23 mouse cellular contexts compared by ENCODE assay signal in genomic region chr4:83053206-83053605, GRCm38 (mm10). TPM values are rescaled to one million over a fixed set of nuclear protein-coding genes. Genes with fewer than 3 reads are reported as not detected.
DNase-seq lines count a peak whose midpoint lies in the region; ATAC-seq and TF ChIP-seq lines count a peak whose summit lies in the region.
"Had no signal": no experiment of that assay in that cellular context is flagged by ENCODE, and none has a peak within 500 bp of the region (broad histone marks: within the 10 kb centered on the region; RNA-seq: fewer than 3 reads in every experiment).

No protein-coding gene starts in this region.

- H3K27ac ChIP-seq in stomach, embryonic 14.5 days (ENCODE audit: low read length) = no peak overlapping the region
- H3K27ac ChIP-seq in stomach, postnatal 0 days (replicated peaks) = no peak overlapping the region
- H3K27ac ChIP-seq: forebrain, embryonic 12.5 days; hindbrain, embryonic 13.5 days had no signal

- peak overlapping the region; percentile 41; the same call in 1 of the 2 replicates for H3K4me2 ChIP-seq in stomach, embryonic 14.5 days (replicated peaks; ENCODE audit: low read depth, low read length)
- H3K4me2 ChIP-seq in stomach, postnatal 0 days (replicated peaks; ENCODE audit: low read depth) = no peak overlapping the region

- H3K27me3 ChIP-seq in stomach, embryonic 14.5 days (ENCODE audit: control insufficient read depth, insufficient read depth, low read length) = no peaks in the 10 kb centered on the region
- H3K27me3 ChIP-seq in stomach, postnatal 0 days (ENCODE audit: control insufficient read depth, insufficient read depth, low read length) = no peaks in the 10 kb centered on the region
- H3K27me3 ChIP-seq: embryonic facial prominence, embryonic 15.5 days; intestine, embryonic 15.5 days had no signal

- H3K9me3 ChIP-seq in stomach, embryonic 14.5 days (ENCODE audit: control insufficient read depth, low read depth, low read length) = no peaks in the 10 kb centered on the region
- no peaks in the 10 kb centered on the region for H3K9me3 ChIP-seq in stomach, postnatal 0 days (ENCODE audit: control insufficient read depth, low read length)
- H3K9me3 ChIP-seq: embryonic facial prominence, embryonic 15.5 days; forebrain, embryonic 12.5 days; hindbrain, embryonic 13.5 days; intestine, embryonic 15.5 days had no signal

- H3K4me3 ChIP-seq in stomach, embryonic 14.5 days (ENCODE audit: low read depth, low read length) = no peak overlapping the region
- no peak overlapping the region for H3K4me3 ChIP-seq in stomach, postnatal 0 days (ENCODE audit: low read depth, low read length)
- H3K4me3 ChIP-seq: forebrain, embryonic 12.5 days had no signal

- H3K4me1 ChIP-seq in stomach, embryonic 14.5 days (ENCODE audit: control insufficient read depth, insufficient read depth, low read length) = 0 out of 2 replicates have a peak, but pooled peaks cover 10% of the 10 kb centered on the region
- no peaks in the 10 kb centered on the region; the same call in 1 of the 2 replicates for H3K4me1 ChIP-seq in stomach, postnatal 0 days (replicated peaks; ENCODE audit: control insufficient read depth, insufficient read depth)

- TF ChIP-seq CTCF in stomach, postnatal 0 days (IDR thresholded peaks at IDR 0.05; ENCODE audit: low read depth) = no peak

- no peaks in the 10 kb centered on the region for H3K36me3 ChIP-seq in stomach, embryonic 14.5 days (ENCODE audit: control insufficient read depth, insufficient read depth, low read length)
- H3K36me3 ChIP-seq in stomach, postnatal 0 days (ENCODE audit: control insufficient read depth, insufficient read depth, low read length) = no peaks in the 10 kb centered on the region
- H3K36me3 ChIP-seq: embryonic facial prominence, embryonic 15.5 days; forebrain, embryonic 12.5 days; hindbrain, embryonic 13.5 days; intestine, embryonic 15.5 days had no signal

- no peak for TF ChIP-seq EP300 in stomach, postnatal 0 days (optimal IDR thresholded peaks at IDR 0.05)

- peak; percentile 62 for DNase-seq in heart, adult 11 months
- no peak for DNase-seq in heart, postnatal 4 days
- DNase-seq in stomach, postnatal 0 days (ENCODE audit: low spot score) = no peak
- DNase-seq in ovary, postnatal 14 days (ENCODE audit: low spot score) = no peak
- DNase-seq in thymus, postnatal 0 days (ENCODE audit: low spot score) = no peak
- DNase-seq: adrenal gland, adult 8-10 months; adrenal gland, postnatal 25 days; cerebellum, adult 18-20 months; cerebellum, adult 9-10 months; cerebellum, postnatal 14 days; gastrocnemius, postnatal 10 days; gastrocnemius, postnatal 36 days had no signal

- no peak for ATAC-seq in stomach, embryonic 14.5 days (ENCODE audit: insufficient number of reproducible peaks, insufficient read depth, low FRiP score, low read depth)
- no peak for ATAC-seq in stomach, postnatal 0 days (ENCODE audit: low FRiP score, low TSS enrichment)
- ATAC-seq in hematopoietic stem cell, adult 5-6 weeks (replicated peaks in 1 of 2; ENCODE audit: insufficient read depth in 1 of 2, low FRiP score in 2 of 2, low TSS enrichment in 1 of 2, low read depth in 1 of 2, poor library complexity in 2 of 2, severe bottlenecking in 2 of 2) = peak; percentile 46 to 72; a peak in 2 of 4 replicates
- ATAC-seq in megakaryocyte progenitor cell, adult 5-6 weeks (replicated peaks; ENCODE audit: poor library complexity) = peak; percentile 41
- ATAC-seq: activated CD4-positive, CD25-positive, alpha-beta regulatory T cell, adult 4 months; forebrain, embryonic 16.5 days; hindbrain, embryonic 16.5 days had no signal

- no peak overlapping the region for H3K9ac ChIP-seq in stomach, embryonic 14.5 days (replicated peaks; ENCODE audit: low read depth, low read length)
- no peak overlapping the region for H3K9ac ChIP-seq in stomach, postnatal 0 days (ENCODE audit: low read length)
- H3K9ac ChIP-seq: embryonic facial prominence, embryonic 15.5 days; forebrain, embryonic 12.5 days; hindbrain, embryonic 13.5 days; intestine, embryonic 15.5 days had no signal

- 80% methylated on average over 8 of the region's 8 CpGs for WGBS in stomach, embryonic 14.5 days
- 83% methylated on average over 8 of the region's 8 CpGs for WGBS in stomach, postnatal 0 days

RNA-seq across cellular contexts. Expression of gene Frem1, which starts 1.1 kb away (rescaled TPM):
- 1 to 10 TPM; 5.1 to 5.9 TPM for total RNA-seq in heart, postnatal 4 days (2021)
- 25.1 and 27.9 TPM in 2 replicates for polyA plus RNA-seq in stomach, embryonic 14.5 days (2014; fragmentation: Nextera tagmentation; extraction: Ambion mirVana)
- 2.9 and 3.4 TPM in 2 replicates for polyA plus RNA-seq in stomach, postnatal 0 days (2015; fragmentation: Nextera tagmentation; extraction: Ambion mirVana)
- total RNA-seq in hematopoietic stem cell, adult 5-6 weeks (2017) = 0.06 TPM in 1 of 2 replicates, not detected in the other
- not detected in 2 replicates for total RNA-seq in megakaryocyte progenitor cell, adult 5-6 weeks (2015)
- total RNA-seq in megakaryocyte progenitor cell, adult 5-6 weeks (2017) = not detected in 2 replicates
- 0.24 and 0.52 TPM in 2 replicates for polyA plus RNA-seq in thymus, postnatal 0 days (2015; fragmentation: Nextera tagmentation; extraction: Ambion mirVana)
- total RNA-seq: granulocyte monocyte progenitor cell, adult 5-6 weeks had no signal
- polyA plus RNA-seq: activated CD4-positive, CD25-positive, alpha-beta regulatory T cell, adult 4 months had no signal

Comparison
In these comparisons a context has a peak if more than half of its experiments do, and no peak if none do; other contexts are left out.
1. ATAC-seq: peak in hematopoietic stem cell, adult 5-6 weeks (2 of 2) and megakaryocyte progenitor cell, adult 5-6 weeks (single experiment); none in stomach, embryonic 14.5 days (single experiment) and stomach, postnatal 0 days (single experiment).